Mouse (Mus musculus) urinary bladder, postnatal 14 days (tissue): Measurements from ENCODE around the gene Nr5a1.

Source experiments
- DNase-seq: peaks from one replicate; pipeline ENCODE4 v3.0.0; 2021; ENCODE audit warnings: low spot score

Gene Nr5a1

GRCm38 (mm10) chr2:38704336-38704735 lies 10.0 kb downstream of the Nr5a1 start:
- no peak for DNase-seq

GRCm38 (mm10) chr2:38700177-38700576 lies 14.2 kb downstream of the Nr5a1 start:
- DNase-seq = no peak

- no peak for DNase-seq
Measured at GRCm38 (mm10) chr2:38698623-38699022, 15.7 kb downstream of the Nr5a1 start.

GRCm38 (mm10) chr2:38697128-38698120 lies 16.9 kb downstream of the Nr5a1 start:
- no peak for DNase-seq

GRCm38 (mm10) chr2:38695770-38696169 lies 18.6 kb downstream of the Nr5a1 start:
- no peak for DNase-seq

GRCm38 (mm10) chr2:38691542-38691941 lies 22.8 kb downstream of the Nr5a1 start:
- DNase-seq = peak; percentile 56

GRCm38 (mm10) chr2:38689881-38690280 lies 24.5 kb downstream of the Nr5a1 start:
- no peak for DNase-seq

GRCm38 (mm10) chr2:38688791-38689520 lies 25.4 kb downstream of the Nr5a1 start:
- no peak for DNase-seq

- DNase-seq = no peak
Measured at GRCm38 (mm10) chr2:38685746-38686145, 28.6 kb downstream of the Nr5a1 start.

GRCm38 (mm10) chr2:38683083-38683482 lies 31.3 kb downstream of the Nr5a1 start:
- no peak for DNase-seq

- no peak for DNase-seq
Measured at GRCm38 (mm10) chr2:38682209-38682608, 32.1 kb downstream of the Nr5a1 start.

GRCm38 (mm10) chr2:38678947-38679346 lies 35.4 kb downstream of the Nr5a1 start:
- DNase-seq = no peak

GRCm38 (mm10) chr2:38675366-38675969 lies 38.9 kb downstream of the Nr5a1 start:
- no peak for DNase-seq

- DNase-seq = no peak
Measured at GRCm38 (mm10) chr2:38672496-38672895, 41.8 kb downstream of the Nr5a1 start.

- DNase-seq = peak; percentile 21
Measured at GRCm38 (mm10) chr2:38668802-38669580, 45.4 kb downstream of the Nr5a1 start.

GRCm38 (mm10) chr2:38661398-38661797 lies 52.9 kb downstream of the Nr5a1 start:
- no peak for DNase-seq

GRCm38 (mm10) chr2:38658338-38658836 lies 56.0 kb downstream of the Nr5a1 start:
- DNase-seq = peak; percentile 75

GRCm38 (mm10) chr2:38653694-38654093 lies 60.6 kb downstream of the Nr5a1 start:
- DNase-seq = no peak

GRCm38 (mm10) chr2:38653293-38653619 lies 61.1 kb downstream of the Nr5a1 start:
- DNase-seq = no peak

- no peak for DNase-seq
Measured at GRCm38 (mm10) chr2:38652565-38653292, 61.6 kb downstream of the Nr5a1 start.

- DNase-seq = no peak
Measured at GRCm38 (mm10) chr2:38652098-38652497, 62.2 kb downstream of the Nr5a1 start.
